Mouse (Mus musculus) frontal cortex, postnatal 10 days (tissue): ENCODE results near the gene Angptl8.
A peak's percentile ranks its signal among the peaks of the same experiment; 100 is the strongest.
"Not testable (repeated sequence)": the region's sequence is repeated elsewhere in the genome, so short reads cannot be mapped to it uniquely, and the experiment has no call there.

ENCODE experiments used
- DNase-seq, 2 experiments: peaks; one replicate each; pipeline ENCODE4 v3.0.0; 2022; ENCODE audit warnings: low spot score in 2 of 2, mixed read lengths in 1 of 2

Gene Angptl8

DNA sequence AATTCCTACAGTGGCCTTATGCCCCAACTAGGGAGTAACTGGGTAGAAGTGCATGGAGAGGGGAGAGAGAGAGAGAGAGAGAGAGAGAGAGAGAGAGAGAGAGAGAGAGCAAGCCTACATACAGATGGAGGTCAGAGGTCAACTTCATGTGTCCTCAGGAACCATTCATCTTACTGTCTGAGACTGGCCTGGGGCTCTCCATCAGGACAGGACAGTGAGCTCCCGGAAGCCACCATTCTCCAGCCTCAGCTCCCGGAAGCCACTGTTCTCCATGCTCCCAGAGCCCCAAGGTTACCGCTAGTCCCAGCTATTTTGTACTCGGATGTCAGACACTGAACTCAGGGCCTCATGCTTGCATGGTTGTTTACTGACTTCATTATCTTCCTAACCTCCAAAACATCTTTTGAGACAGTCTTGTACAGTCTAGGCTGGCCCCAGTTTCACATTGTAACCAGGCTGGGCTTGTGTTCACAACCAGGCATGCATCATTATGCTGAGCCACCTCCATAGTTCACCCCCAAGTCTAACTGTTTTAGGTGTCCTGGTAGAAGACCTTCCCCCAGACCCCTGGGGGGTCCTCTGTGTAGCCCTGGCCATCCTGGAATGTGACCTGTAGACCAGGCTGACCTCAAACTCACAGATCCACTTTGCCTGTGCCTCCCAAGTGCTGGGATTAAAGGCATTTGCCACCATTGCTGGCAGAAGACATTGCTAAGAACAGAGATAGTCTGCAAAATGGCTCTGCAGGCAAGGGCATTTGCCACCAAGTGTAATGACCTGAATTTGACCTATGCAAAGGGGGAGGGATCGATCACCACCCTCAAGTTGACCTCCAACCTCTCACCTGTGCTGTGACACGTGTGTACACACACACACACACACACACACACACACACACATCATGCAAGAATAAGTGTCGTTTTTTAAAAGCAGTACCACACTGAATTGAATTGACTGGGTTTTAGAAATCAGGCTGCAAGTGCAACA lies 14.7 kb downstream of the Angptl8 start:
- DNase-seq = no peak

DNA sequence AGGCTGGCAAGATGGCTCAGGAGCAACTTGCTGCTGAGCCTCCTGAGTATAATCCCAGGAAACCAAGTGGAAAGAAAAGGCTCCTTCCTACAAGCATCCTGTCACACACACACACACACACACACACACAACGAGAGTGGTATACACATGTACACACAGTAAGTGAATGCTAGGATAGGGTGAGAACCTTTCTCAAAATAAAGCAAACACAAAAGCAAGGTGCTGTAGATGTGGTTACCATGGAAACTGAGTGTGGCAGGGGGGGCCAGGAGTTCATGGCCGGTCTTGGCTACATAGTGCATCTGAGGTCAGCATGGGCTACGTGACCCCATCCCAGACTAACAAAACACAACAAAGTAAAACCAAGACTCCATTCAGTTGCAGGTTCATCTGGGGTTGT lies 15.8 kb downstream of the Angptl8 start:
- DNase-seq = no peak

DNA sequence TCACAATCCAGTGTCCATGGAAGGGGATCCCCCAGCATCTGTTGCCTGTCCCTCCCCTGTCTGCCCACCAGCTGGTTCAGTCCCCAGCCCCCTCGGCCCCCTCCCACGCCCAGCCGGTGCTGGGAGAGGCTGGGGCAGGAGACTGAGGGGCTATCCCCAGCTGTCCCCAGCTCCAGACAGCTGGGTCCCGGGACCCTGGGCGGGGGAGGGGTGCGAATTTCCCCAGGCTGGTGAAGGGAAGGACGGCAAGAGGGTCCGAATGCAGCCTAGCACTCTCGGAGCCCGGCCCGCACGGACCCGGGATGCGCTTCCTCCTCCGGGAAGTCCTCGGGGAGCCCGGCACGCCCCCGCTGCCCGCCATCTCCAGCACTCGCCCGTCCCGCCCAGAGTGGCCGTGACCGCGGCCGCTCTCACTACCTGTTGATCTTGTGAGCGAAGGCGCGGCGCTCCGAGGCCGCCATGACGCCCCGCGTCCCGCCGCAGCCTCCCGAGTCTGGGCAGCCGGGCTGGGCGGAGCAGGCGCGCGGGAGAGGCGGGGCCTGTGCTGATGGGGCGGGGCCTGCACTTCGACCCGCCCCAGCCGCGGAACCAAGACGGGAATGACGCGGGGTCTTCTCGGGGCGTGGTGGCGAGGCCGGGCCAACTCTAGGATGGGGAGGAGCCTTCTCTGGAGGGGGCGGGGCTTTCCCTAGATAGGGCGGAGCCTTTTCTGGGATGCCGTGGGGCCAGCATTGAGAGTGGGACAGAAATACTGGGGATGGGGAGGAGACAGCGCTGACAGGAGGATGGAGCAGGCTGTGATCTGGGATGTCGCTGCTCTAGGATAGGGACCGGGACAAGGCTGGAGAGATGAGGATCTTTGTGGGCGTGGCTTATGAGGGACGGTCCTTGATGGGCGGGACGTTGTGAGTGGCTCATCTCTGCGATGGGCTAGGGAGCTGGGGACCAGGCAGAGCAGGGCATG lies 17.1 kb downstream of the Angptl8 start, which contains the start of gene Dock6:
TSS of gene Dock6 (minus strand) at position 508 of the 964 bp plus-strand sequence.
- peak; percentile 72 to 86 for DNase-seq

DNA sequence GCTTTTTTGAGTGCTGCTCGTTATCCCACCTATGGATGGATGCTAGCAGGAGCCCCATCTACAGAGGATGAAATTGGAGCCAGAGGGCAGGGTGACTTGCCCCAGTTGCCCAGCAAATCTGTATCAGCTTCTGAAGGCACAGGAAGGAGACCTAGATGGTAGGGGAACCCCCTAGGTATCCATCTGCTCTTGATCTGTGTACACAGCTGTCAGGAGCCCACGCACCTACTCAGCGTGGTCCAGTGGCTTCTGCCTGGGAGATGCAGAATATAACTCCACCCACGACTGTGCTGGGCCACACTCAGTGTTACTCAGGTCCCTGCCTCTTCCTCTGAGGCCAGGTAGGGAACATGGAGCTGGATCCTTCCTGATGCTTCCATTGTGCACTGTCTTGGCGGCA lies 18.7 kb downstream of the Angptl8 start:
- no peak for DNase-seq

DNA sequence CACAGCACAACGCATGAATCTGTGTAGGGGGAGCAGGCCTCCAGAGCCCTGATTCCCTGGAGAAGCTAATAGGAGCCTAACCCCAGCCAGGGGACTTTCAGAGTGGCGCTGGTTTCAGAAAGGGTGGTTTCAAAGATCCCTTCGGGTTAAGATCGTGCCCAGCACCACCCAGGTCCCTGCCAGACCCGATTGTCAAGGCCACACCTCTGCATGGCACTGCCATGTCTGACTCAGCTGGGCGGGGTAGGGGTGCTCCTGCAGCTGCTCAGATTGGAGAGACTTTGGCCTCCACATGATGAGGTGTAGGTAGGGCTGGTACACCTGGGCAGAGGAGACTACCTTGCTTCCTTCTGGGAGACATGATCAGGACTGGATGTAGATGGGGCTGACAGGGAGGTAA lies 19.6 kb downstream of the Angptl8 start:
- no peak for DNase-seq

DNA sequence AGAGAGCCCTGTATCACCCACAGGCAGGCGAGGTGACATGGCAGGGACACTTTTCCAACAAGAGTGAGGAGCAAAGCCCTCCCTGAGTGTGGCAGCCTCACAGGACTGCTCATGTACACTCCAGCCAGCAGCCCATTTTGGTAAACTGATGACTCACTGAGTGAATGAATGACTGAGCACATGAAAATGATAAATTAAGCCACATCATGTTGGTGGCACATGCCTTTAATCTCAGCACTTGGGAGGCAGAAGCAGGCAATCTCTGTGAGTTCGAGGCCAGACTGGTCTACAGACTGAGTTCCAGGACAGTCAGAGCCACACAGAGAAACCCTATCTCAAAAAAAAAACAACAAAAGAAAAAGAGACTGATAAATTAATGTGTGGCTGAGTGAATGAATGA lies 22.2 kb downstream of the Angptl8 start:
- no peak for DNase-seq

DNA sequence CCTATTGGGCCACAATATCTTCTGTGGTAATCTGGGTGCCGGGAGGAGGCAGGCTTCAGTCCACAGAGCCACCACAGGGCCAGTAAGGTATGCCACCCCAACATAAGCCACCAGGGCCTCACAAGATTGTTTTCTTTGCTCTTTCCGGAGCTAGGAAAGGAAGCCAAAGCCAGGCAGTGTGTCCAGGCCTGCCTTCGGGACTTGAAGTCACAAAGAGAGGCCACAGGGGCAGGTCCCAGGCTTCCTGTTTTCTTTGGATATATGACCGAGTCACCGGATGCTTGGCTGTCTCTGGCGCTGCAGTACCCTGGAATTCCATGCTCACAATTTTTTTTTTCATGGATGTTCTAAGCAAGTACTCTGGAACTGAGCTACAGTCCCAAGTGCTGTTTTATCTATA lies 22.8 kb downstream of the Angptl8 start:
- DNase-seq = no peak

DNA sequence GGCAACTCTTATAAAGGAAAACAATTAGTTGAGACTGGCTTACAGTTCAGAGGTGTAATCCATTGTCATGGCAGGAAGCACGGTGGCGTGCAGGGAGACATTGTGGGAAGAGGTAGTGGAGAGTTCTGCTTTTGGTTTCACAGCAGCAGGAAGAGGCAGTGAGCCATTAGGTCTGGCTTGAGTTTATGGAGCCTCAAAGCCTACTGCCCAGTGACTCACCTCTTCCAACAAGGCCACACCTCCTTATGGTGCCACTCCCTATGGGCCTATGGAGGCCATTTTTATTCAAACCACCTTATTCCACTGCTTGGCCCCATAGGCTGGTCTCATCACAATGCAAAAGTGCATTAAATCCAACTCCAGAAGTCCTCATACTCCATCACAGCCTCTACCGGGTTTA lies 24.3 kb downstream of the Angptl8 start:
- no peak for DNase-seq

DNA sequence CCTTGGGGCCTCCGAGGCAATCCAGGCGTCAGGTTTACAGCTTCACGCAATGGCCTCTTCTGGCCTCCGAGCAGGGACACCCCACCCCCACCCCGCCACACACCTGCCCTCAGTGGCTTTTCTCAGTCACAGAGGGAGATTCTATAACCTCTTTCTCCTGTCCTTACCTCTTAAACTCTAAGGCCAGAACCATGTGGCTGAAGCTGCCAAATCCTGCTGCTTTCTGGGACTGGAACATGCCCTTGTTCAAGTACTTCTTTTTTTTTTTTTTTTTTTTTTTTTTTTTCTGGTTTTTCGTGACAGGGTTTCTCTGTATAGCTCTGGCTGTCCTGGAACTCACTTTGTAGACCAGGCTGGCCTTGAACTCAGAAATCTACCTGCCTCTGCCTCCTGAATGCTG lies 25.0 kb downstream of the Angptl8 start:
- not testable (repeated sequence) for DNase-seq

DNA sequence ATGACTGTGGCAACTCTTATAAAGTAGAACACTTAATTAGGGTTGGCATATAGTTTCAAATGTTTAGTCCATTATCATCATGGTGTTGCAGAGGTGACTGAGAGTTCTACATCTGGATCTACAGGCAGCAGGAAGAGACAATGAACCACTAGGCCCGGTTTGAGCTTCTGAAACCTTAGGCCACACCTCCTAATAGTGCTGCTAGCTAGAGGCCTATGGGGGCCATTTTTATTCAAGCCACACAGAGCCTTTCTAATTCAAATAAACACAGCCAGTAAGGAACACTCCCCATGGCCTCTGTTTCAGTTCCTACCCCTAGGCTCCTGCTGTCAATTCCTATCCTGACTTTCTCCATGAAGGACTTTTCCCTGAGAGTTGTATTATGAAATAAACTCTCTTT lies 26.9 kb downstream of the Angptl8 start:
- DNase-seq = no peak

DNA sequence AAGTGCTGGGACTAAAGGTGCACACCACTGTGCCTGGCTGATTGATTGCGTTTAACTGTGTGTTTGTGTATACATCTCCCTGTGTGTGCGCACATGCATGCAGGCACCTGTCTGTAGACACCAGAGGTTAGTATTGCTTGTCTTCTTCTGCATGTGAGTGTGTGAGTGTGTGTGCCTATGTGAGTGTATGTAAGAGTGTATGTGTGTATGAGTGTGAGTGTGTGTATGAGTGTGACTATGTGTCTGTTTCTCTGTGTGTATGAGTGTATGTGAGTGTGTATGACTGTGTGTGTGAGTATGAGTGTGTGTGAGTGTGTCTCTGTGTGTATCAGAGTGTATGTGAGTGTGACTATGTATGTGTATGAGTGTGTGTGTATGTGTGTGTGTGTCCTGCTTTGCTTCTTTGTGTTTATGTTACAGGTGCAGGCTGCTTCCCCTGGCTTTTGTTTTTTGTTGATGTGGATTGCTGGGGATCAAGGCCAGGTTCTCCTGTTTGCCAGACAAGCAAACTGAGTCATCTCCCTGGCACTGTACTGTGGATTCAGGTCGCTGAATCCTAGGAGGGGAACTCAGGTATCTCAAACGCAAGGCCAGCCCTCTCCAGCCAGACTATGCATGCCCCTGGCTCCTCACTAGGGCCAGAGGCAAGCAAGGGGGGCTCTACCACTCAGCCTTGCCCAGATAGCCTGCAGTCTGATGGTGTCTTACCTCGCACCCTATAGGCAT lies 30.5 kb downstream of the Angptl8 start:
- DNase-seq = no peak

DNA sequence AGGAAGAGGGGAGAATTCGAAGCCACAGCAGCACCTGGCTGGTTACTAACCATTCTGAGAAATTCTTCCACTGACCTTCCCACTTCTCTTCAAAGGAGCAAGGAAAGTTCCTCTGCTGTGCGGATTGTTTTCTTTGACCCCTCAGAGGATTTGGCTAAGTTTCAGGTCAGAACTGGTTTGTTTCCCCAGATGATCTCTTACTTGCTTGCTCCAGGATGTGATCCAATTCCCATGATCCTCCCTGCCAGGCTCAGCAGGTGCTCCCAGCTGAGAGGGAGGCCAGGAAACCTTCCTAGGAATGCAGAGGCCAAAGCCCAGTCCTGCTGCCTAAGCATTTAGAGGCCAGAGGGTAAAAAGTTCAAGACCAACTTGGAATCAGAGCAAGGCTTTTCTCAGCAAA lies 31.3 kb downstream of the Angptl8 start:
- no peak for DNase-seq

DNA sequence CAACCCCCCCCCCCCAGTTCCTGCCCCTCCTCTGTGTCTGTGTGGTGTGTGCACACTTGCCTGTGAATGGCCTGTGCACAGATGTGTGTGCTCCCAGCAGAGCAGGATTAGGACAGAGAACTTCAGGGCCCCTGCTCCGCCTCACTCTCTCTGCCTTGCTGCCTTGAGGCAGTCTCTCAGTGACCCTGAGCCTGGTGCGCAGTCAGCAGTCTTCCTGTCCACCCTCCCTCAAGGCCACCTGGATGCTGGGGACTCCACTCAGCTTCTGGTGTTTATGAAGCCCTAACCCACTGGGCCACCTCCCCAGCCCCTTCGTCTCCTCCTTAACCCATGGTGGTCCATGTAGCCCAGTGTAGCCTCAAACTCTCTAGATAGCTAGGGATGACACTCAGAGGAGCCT lies 32.4 kb downstream of the Angptl8 start:
- no peak for DNase-seq

DNA sequence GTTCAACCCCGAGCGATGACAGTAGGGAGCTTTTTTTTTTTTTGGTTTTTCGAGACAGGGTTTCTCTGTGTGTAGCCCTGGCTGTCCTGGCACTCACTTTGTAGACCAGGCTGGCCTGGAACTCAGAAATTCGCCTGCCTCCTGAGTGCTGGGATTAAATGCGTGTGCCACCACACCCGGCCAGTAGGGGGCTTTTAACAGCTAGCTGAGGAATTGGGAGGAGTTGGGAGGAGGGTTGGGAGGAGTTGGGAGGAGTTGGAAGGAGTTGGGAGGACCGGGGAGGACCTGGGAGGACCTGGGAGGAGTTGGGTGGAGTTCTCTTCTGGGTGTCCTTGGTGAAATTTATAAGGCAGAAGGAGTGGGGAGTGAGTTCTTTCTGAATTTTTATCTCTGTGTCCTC lies 34.0 kb downstream of the Angptl8 start:
- DNase-seq = not testable (repeated sequence)

DNA sequence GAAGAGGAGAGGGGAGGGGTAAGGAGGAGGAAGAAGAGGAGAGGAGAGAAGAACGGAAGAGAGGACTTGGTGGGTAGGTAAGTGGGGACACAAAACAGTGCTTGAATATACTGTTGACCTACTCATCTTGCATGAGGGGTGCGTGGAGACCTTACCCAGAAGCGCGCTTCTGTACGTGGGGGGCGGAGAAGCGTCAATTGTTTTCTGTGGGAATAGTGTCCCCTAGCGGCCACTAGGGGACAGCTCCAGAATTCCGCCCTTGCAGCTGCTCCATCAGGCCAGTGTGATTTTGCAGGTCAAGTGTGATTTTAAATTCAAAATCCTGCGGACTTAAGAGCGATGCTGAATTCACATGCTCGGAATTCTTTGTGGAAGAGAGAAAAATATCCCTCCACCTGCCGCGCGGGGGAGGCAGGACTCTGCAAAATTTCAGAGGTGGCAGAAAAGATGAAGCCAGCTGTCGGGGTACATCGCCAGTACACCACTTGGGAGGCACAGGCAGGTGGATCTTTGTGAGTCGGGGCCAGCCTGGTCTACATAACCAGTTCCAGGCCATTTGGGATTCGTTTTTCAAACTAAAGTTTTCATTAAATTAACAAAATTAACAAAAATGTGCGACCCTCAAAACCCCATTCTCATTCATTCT lies 35.7 kb downstream of the Angptl8 start:
- peak in 1 of 2 experiments; percentile 34 for DNase-seq

DNA sequence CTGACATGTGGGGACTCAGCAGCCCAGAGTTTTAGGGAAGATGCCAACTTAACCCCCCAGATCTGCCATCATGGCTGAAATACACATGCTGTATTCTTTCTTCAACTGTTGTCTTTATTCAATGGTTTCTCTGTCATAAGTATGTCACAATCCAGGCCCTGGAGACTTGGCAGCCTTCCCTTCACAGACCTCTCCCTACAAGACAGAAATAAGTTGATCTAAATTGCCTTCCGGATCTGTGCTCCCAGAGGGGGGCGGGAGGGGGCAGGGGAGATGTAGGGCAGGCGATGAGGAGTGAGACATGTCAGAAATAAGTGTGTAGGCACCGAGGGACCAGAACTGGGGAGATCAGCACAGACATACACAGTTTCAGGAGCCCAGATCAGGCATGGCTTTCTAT lies 36.9 kb downstream of the Angptl8 start:
- DNase-seq = no peak

DNA sequence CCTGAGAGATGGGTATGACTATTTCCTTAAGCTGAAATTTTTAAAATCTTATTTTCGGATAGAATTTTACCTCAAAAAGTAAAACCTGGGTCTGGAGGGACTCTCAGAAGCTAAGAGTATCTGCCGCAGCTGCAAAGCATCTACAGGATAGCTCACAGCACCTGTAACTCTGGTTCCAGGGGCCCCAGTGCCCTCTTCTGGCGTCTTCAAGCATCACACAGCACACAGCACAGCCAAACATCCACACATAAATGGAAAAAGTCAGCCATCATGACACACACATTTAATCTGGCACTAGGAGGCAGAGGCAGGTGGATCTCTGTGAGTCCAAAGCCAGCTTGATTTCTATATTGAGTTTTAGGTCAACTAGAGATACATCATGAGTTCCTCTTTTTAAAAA lies 41.3 kb downstream of the Angptl8 start:
- no peak for DNase-seq
